Mouse (Mus musculus) kidney, postnatal 0 days (tissue): ENCODE data around the gene Wnt5b. TPM values are rescaled to one million over a fixed set of nuclear protein-coding genes. Genes with fewer than 3 reads are reported as not detected.
A peak's percentile ranks its signal among the peaks of the same experiment; 100 is the strongest.

Experiments
- ATAC-seq: fragments of 200-750 bp; cut with Nextera tagmentation; replicated peaks from 2 replicates; pipeline ENCODE4 v1.8.0; 2017; ENCODE audit warnings: low read depth, moderate number of reproducible peaks, moderate TSS enrichment, moderate library complexity; ENCODE audit not compliant: low FRiP score
- DNase-seq: peaks from one replicate; pipeline ENCODE4 v3.0.0-alpha.2; 2016; ENCODE audit warnings: low spot score
- H3K27ac ChIP-seq: fragments of 300-500 bp; sonication (generic); 2 replicates; pipeline ENCODE4 v1.5.1; 2014; ENCODE audit warnings: mild to moderate bottlenecking
- H3K27me3 ChIP-seq: fragments of 300-500 bp; sonication (generic); 2 replicates; pipeline ENCODE4 v1.6.1; 2014; ENCODE audit warnings: low read length, mixed read lengths; ENCODE audit not compliant: insufficient read depth
- H3K36me3 ChIP-seq: fragments of 300-500 bp; sonication (generic); 2 replicates; pipeline ENCODE4 v1.6.1; 2014; ENCODE audit warnings: low read length, mixed read lengths; ENCODE audit not compliant: insufficient read depth
- H3K4me1 ChIP-seq: fragments of 300-500 bp; sonication (generic); replicated peaks from 2 replicates; pipeline ENCODE4 v1.6.1; 2014; ENCODE audit warnings: antibody characterized with exemption, low read length, mixed read lengths; ENCODE audit not compliant: insufficient read depth
- H3K4me2 ChIP-seq: fragments of 300-500 bp; sonication (generic); 2 replicates; pipeline ENCODE4 v1.6.1; 2014; ENCODE audit warnings: mild to moderate bottlenecking, low read length, moderate library complexity, mixed read lengths
- H3K4me3 ChIP-seq: fragments of 300-500 bp; sonication (generic); replicated peaks from 2 replicates; pipeline ENCODE4 v1.5.1; 2014; ENCODE audit warnings: low read depth, low read length
- H3K9ac ChIP-seq: fragments of 300-500 bp; sonication (generic); 2 replicates; pipeline ENCODE4 v1.6.1; 2014; ENCODE audit warnings: low read depth, low read length
- H3K9me3 ChIP-seq: fragments of 300-500 bp; sonication (generic); replicated peaks from 2 replicates; pipeline ENCODE4 v1.6.1; 2016; ENCODE audit warnings: low read length, inconsistent platforms, mixed read lengths
- CTCF ChIP-seq: IDR thresholded peaks from 2 replicates; pipeline ENCODE4 v1.5.1; 2016; ENCODE audit warnings: antibody characterized with exemption, low read depth, mild to moderate bottlenecking, moderate library complexity
- WGBS: fragments of 180-500 bp; shearing (Covaris S2); extraction: QIAGEN DNeasy Blood & Tissue Kit; methylation state at CpG from one replicate; pipeline ENCODE4 v1.1.7; 2014; 5-methylcytosine and 5-hydroxymethylcytosine counted together
- polyA plus RNA-seq: library from polyadenylated mRNA; unstranded; fragments of >200 nt; fragmentation: Nextera tagmentation; extraction: Ambion mirVana; gene quantifications from 2 replicates; pipeline ENCODE4 v1.2.1, GENCODE M21; 2015

Wnt5b gene
- polyA plus RNA-seq, 1 experiment from 2014 or later, result 12.2 TPM

GRCm38 (mm10) chr6:119473992-119474391 is 70.2 kb downstream of the Wnt5b start:
- H3K27ac ChIP-seq, result no peak overlapping the region
- no peaks in the 10 kb centered on the region for H3K9me3 ChIP-seq
- no peak overlapping the region for H3K9ac ChIP-seq
- H3K4me1 ChIP-seq, result peaks cover 18% of the 10 kb centered on the region; the same call in 1 of the 2 replicates
- no peaks in the 10 kb centered on the region for H3K36me3 ChIP-seq
- H3K4me2 ChIP-seq, result no peak overlapping the region
- TF ChIP-seq CTCF, result no peak
- ATAC-seq (no peak), DNase-seq (no peak)
- WGBS, result 64% methylated on average over 4 of the region's 4 CpGs
- H3K4me3 ChIP-seq, result no peak overlapping the region
- H3K27me3 ChIP-seq, result no peaks in the 10 kb centered on the region

- DNase-seq (no peak), ATAC-seq (no peak)
- Histone ChIP-seq H3K4me1 (peaks cover 15% of the 10 kb centered on the region; the same call in 1 of the 2 replicates), H3K36me3 (no peaks in the 10 kb centered on the region), H3K27me3 (no peaks in the 10 kb centered on the region), H3K9me3 (no peaks in the 10 kb centered on the region), H3K9ac (no peak overlapping the region), H3K4me3 (no peak overlapping the region), H3K27ac (no peak overlapping the region), H3K4me2 (no peak overlapping the region)
- TF ChIP-seq CTCF, result no peak
- 75% methylated on average over 7 of the region's 7 CpGs for WGBS
Measured at GRCm38 (mm10) chr6:119473446-119473845, 70.7 kb downstream of the Wnt5b start.

GRCm38 (mm10) chr6:119472705-119473104 is 71.4 kb downstream of the Wnt5b start:
- TF ChIP-seq CTCF, result no peak
- WGBS, result 55% methylated on average over 3 of the region's 3 CpGs
- DNase-seq (no peak), ATAC-seq (no peak)
- Histone ChIP-seq H3K27ac (no peak overlapping the region), H3K4me2 (no peak overlapping the region), H3K4me1 (0 out of 2 replicates have a peak, but pooled peaks cover 8% of the 10 kb centered on the region), H3K9ac (no peak overlapping the region), H3K4me3 (no peak overlapping the region), H3K9me3 (no peaks in the 10 kb centered on the region), H3K27me3 (no peaks in the 10 kb centered on the region), H3K36me3 (no peaks in the 10 kb centered on the region)

- DNase-seq (peak; percentile 80), ATAC-seq (no peak)
- TF ChIP-seq CTCF, result peak; percentile 87
- H3K9me3 ChIP-seq, result no peaks in the 10 kb centered on the region
- WGBS, result 23% methylated on average over 5 of the region's 5 CpGs
- no peaks in the 10 kb centered on the region for H3K36me3 ChIP-seq
- 0 out of 2 replicates have a peak, but pooled peaks cover 6% of the 10 kb centered on the region for H3K4me1 ChIP-seq
- no peak overlapping the region for H3K27ac ChIP-seq
- H3K4me2 ChIP-seq, result no peak overlapping the region
- H3K9ac ChIP-seq, result no peak overlapping the region
- H3K4me3 ChIP-seq, result no peak overlapping the region
- no peaks in the 10 kb centered on the region for H3K27me3 ChIP-seq
Measured at GRCm38 (mm10) chr6:119472135-119472534, 72.0 kb downstream of the Wnt5b start.

- no peak for ATAC-seq
- TF ChIP-seq CTCF, result no peak
- Histone ChIP-seq H3K27ac (no peak overlapping the region), H3K36me3 (no peaks in the 10 kb centered on the region), H3K9me3 (no peaks in the 10 kb centered on the region), H3K4me1 (0 out of 2 replicates have a peak, but pooled peaks cover 6% of the 10 kb centered on the region), H3K4me2 (no peak overlapping the region), H3K4me3 (no peak overlapping the region), H3K9ac (no peak overlapping the region), H3K27me3 (no peaks in the 10 kb centered on the region)
- no peak for DNase-seq
- whole genome bisulfite sequencing, result 84% methylated on average over 3 of the region's 3 CpGs
Measured at GRCm38 (mm10) chr6:119470777-119471176, 73.4 kb downstream of the Wnt5b start.

- H3K9ac ChIP-seq, result no peak overlapping the region
- no peak for DNase-seq
- peak; percentile 60 for TF ChIP-seq CTCF
- H3K4me1 ChIP-seq, result 0 out of 2 replicates have a peak, but pooled peaks cover 4% of the 10 kb centered on the region
- no peaks in the 10 kb centered on the region for H3K9me3 ChIP-seq
- H3K4me3 ChIP-seq, result no peak overlapping the region
- no peak overlapping the region for H3K4me2 ChIP-seq
- no peaks in the 10 kb centered on the region for H3K36me3 ChIP-seq
- no peaks in the 10 kb centered on the region for H3K27me3 ChIP-seq
- no peak for ATAC-seq
- peak overlapping the region; percentile 20 for H3K27ac ChIP-seq
- WGBS, result 79% methylated on average over 2 of the region's 2 CpGs
Measured at GRCm38 (mm10) chr6:119467785-119468059, 76.4 kb downstream of the Wnt5b start.
